Mouse (Mus musculus) left cerebral cortex, adult 8-10 months (tissue): Measurements from ENCODE around the gene Mrps6. TPM values are rescaled to one million over a fixed set of nuclear protein-coding genes. Genes with fewer than 3 reads are reported as not detected.

Source experiments
- DNase-seq, 2 experiments: peaks; one replicate each; pipeline ENCODE4 v3.0.0; 2022; ENCODE audit warnings: low spot score in 2 of 2
- total RNA-seq, 4 experiments: library from RNA; stranded (reverse); gene quantifications; 2 replicates each; pipeline ENCODE4 v1.2.4; 2022

The Mrps6 gene
- total RNA-seq, 4 experiments from 2014 or later, result 41.9 to 50.8 (median 44.4) TPM

GRCm38 (mm10) chr16:92120899-92121531 is 62.9 kb downstream of the Mrps6 start:
- peak in 1 of 2 experiments; percentile 62 for DNase-seq

- DNase-seq, result no peak
Observed at GRCm38 (mm10) chr16:92127226-92127625, 69.2 kb downstream of the Mrps6 start.

- no peak for DNase-seq
Observed at GRCm38 (mm10) chr16:92127666-92128065, 69.6 kb downstream of the Mrps6 start.

- DNase-seq, result no peak
Observed at GRCm38 (mm10) chr16:92129843-92130242, 71.8 kb downstream of the Mrps6 start.

GRCm38 (mm10) chr16:92132511-92132910 is 74.4 kb downstream of the Mrps6 start:
- DNase-seq, result no peak

GRCm38 (mm10) chr16:92134148-92134764 is 76.2 kb downstream of the Mrps6 start:
- no peak for DNase-seq

GRCm38 (mm10) chr16:92136275-92136674 is 78.2 kb downstream of the Mrps6 start:
- no peak for DNase-seq

GRCm38 (mm10) chr16:92139386-92140261 is 81.6 kb downstream of the Mrps6 start:
- DNase-seq, result no peak

- DNase-seq, result no peak
Observed at GRCm38 (mm10) chr16:92140328-92140727, 82.3 kb downstream of the Mrps6 start.

- DNase-seq, result no peak
Observed at GRCm38 (mm10) chr16:92141021-92141420, 83.0 kb downstream of the Mrps6 start.

- DNase-seq, result no peak
Observed at GRCm38 (mm10) chr16:92142426-92143012, 84.4 kb downstream of the Mrps6 start.

GRCm38 (mm10) chr16:92147631-92148366 is 89.7 kb downstream of the Mrps6 start:
- no peak for DNase-seq

- DNase-seq, result no peak
Observed at GRCm38 (mm10) chr16:92148367-92148728, 90.3 kb downstream of the Mrps6 start.

- DNase-seq, result no peak
Observed at GRCm38 (mm10) chr16:92150975-92151374, 92.9 kb downstream of the Mrps6 start.

- DNase-seq, result peak; percentile 39 to 49
Observed at GRCm38 (mm10) chr16:92158021-92158455, 100.0 kb downstream of the Mrps6 start.

- DNase-seq, result peak; percentile 46 to 82
Observed at GRCm38 (mm10) chr16:92158461-92159091, 100.5 kb downstream of the Mrps6 start.

- DNase-seq, result no peak
Observed at GRCm38 (mm10) chr16:92159114-92159513, 101.0 kb downstream of the Mrps6 start.
